Mouse (Mus musculus) urinary bladder, adult 2 months (tissue): ENCODE measurements around the gene Skp2. TPM values are rescaled to one million over a fixed set of nuclear protein-coding genes. Genes with fewer than 3 reads are reported as not detected.

Experiments
- DNase-seq: peaks from one replicate; pipeline ENCODE4 v3.0.0; 2022; ENCODE audit warnings: low spot score
- polyA plus RNA-seq: library from polyadenylated mRNA; depleted of rRNA; stranded (reverse); fragments of >200 nt; gene quantifications from 2 replicates; pipeline ENCODE4 v1.2.3, GENCODE M21; 2012

The Skp2 gene
- polyA plus RNA-seq, 1 experiment = 1.5 TPM

- no peak for DNase-seq
These were observed 41.7 kb downstream of the Skp2 start for GRCm38 (mm10) chr15:9113556-9113955.

DNA sequence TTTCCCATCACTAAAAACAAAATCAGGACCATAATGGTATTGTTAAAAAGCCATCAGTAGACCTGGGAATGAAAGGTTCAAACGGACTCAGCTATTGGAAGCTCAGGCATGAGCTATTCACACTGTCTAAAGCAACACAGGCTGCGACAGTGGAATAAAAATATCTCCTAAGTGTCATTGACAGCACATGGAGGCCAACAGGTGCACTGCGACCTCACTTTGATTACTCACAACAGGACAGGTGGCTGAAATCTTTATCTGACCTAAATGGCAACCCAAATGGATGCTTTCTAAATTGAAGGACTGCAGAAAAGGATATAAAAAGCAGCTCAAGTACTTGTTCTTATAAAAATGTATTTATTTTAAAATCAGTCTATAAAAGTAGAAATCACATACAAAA, 43.6 kb downstream of the Skp2 start:
- no peak for DNase-seq

DNA sequence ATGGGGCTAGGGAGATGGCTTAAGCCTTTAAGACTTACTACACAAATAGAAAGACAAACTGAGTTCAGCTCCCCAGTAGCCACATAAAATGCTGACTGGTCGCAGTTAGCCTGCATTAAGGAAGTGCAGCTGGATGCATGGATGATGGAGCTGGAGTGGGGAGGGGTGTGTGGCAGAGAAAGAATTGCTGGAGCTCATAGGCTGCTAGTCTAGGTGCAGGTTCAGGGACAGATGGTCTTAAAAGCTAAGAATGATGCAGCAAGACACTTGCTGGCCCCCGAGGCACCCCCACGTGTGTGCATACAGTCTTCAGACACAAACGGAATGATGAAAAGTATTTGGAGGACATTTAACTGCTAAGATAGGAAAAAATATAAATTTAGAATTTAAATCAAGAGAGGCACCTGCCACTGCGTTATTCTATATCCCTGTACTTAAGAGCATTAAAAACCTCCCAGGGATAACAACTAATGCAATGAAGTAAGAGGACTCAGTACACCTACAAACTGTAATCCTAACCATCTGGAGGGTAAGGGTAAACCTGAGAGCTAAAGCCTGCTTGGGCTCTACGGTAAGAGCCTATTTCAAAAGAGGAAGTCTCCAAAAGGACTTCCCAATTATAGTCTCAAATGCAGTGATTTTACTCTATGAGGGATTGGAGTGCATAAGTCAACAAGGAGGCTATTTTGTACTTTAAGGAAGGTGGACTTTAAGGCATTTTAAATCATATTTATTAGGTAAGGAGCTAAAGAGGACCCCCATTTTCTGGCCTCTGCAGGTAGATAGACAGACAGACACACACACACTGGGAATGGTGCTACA, 44.5 kb downstream of the Skp2 start:
- no peak for DNase-seq

GRCm38 (mm10) chr15:9106303-9107074, 48.7 kb downstream of the Skp2 start:
- DNase-seq = no peak

GRCm38 (mm10) chr15:9100446-9101077, 54.7 kb downstream of the Skp2 start:
- no peak for DNase-seq

GRCm38 (mm10) chr15:9096865-9097264, 58.4 kb downstream of the Skp2 start:
- no peak for DNase-seq

GRCm38 (mm10) chr15:9094366-9094750, 60.9 kb downstream of the Skp2 start:
- DNase-seq = no peak

DNA sequence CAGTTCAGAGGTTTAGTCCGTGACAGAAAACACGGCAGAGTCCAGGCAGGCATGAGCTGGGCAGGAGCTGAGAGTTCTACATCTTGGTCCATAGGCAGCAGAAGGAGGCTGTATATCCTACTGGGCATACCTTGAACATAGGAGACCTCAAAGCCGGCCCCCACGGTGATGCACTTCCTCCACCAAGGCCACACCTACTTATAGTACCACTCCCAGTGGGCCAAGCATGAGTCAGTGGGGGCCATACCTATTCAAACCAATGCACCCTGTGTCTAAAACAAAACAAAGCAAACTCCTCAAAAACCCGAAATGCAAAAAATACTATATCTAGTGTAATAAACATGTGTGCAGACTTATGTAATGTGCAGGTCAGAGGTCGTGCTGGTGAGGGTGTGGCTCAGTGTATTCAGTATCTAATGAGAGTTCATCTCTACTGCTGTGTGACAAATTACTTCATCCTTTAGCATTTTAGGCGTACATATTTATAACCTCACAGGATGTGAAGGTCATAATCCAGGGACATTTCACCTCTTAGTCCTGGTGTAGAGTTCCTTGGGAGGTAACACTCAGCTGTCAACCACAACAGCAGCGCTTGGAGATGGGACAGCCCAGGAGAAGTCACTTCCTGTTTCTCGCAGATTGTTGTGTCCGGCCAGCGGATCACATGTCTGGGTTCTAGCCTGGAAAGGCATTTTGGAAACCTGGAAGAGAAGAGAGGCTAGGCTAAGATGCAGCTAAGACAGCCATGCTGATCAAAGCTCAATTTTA, 61.4 kb downstream of the Skp2 start:
- no peak for DNase-seq

DNA sequence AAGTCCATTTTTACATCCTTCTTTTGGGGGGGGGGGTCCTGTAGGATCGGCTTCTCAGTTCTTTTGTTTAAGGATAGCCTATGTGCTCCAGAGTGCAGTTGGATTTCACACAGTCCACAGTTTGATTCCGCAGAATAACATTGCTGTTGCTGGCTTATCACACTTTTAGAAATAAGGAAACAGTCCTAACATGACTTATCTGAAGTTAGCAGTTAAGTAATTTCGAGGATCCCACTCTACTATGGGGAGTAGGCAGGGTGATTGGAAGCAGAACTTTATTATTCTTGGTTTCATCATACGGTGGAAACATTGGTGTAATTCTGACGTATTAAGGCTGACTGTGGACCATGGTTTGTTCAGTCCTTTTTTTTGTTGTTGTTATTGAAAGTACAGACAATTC, 64.6 kb downstream of the Skp2 start:
- no peak for DNase-seq

- no peak for DNase-seq
These were observed 66.0 kb downstream of the Skp2 start for GRCm38 (mm10) chr15:9089136-9089720.

- DNase-seq = no peak
These were observed 66.5 kb downstream of the Skp2 start for GRCm38 (mm10) chr15:9088683-9089072.

DNA sequence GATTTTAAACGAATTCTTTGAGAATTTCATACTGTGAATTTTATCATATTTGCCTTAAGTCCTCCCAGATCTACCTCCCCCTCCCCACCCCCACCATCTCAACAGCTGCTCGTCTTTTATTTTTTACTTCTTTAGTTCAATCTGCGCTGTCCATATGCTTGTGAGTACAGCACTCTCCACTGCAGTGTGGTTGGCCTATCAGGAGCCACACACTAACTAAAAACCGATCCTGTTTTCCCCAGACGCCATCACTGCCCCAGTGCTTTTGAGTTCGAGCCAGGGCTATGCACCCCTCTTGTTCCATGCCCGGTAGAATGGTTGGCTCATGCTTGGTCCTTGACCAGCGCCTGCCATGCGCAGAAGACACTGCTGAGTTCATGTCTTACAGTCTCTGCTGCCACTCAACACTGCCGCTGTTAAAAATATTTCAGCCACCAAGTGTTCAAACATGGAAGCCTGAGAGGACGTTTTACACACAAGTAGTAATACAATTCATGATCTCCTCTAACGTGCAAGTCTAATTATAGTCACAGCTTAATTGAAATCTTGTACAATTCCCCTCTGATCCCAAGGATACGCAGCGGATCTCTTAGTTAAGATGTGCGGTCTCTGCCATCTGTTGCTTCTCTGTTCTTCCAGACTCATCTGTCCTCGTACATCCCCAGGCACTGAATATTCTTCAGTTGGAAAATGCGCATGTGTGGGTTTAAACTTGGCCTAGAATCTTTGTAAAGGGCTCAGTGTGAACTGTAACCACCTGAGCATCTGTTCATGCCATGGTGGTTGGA, 67.1 kb downstream of the Skp2 start:
- DNase-seq = no peak

DNA sequence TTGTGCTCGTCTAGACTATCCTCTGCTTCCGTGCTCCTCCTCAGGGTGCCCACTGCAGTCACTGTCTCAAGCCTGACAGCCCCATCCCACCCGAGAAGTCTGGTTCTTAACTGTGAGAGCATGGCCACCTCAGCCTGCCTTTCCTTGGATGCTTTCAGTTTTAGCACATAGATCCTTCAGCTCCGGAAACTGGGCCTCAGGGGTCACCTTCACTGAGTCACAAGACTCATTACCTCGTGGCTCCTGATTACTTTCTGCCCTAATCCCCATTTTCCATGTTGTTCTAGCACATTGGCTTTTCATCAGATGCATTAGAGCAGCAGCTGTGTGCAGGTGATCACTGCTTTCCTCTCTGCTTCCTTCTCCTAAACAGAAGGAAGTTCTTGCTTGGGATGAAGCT, 67.8 kb downstream of the Skp2 start:
- no peak for DNase-seq

DNA sequence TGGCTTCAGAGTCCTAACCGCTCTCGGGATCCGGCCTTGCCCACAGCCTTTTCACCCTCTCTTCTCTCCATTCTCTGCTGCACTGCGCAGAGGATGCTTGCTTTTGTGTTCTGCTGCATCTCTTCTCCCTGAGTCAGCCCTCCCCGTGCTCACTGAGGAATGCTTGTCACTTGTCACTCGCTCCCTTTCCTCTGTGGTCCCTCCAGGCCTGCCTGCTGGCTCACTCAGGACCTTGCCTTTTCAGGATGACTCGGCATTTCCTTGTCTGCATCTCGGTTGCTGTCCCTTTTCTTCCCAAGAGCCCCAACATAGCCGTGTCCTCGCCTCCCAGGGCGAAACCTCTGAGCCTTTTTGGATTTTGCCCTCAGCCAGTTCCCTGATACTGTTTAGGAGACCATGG, 68.4 kb downstream of the Skp2 start:
- no peak for DNase-seq

DNA sequence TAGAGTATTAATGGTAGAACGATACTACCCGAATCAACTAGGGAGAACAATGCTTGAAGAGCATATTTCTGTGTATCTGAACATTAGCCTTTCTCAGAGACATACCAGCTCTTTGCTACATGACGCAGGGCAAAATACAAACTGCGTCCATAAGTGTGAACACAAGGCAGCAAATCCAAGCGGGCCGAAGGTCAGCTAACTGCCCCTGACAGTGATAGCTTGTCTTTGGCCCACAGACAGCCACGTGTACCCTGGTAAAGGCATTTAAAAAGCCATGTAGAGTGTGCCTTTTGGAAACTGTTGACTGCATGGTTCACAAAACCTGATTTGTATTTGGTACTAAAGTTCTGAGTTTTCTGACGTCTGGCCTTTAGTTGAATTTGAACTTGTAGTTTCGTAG, 72.5 kb downstream of the Skp2 start:
- DNase-seq = no peak

DNA sequence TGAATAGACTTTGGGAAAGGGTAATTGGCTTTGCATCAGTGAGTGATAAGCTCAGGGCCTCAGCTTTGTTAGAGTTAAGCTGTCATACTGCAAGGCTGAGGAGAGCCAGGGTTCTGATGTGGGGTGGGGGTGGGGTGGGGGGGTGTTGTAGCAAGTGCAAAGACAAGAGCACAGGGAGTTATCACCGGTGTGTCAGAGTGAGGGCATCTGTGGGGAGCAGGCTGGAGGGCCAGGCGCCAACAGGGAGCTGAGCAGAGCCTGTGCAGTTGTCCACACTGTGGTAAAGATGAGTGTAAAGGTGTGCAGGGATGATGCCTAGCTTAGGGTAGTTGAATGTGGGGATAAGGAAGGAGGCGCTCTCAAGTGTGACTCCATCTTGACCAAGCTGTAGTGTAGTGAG, 73.9 kb downstream of the Skp2 start:
- no peak for DNase-seq

DNA sequence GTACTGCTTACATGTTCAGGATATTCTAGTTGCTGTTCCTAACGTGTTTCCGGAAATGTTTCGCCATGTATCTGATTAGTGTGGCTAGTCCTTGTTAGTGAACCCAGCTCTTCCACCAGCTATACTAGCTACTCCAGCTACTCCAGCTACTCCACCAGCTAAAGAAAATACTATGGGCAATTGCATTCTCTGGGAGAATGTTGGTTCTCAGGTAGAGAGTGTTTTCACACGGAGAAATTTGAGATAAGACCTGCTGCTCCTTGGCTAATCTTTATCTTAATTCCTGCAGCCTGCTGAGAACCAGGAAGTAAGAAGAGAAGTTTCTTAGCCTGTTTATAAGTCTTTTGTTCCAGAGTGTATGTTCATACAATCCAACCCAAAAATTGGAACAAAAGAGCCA, 75.0 kb downstream of the Skp2 start:
- DNase-seq = no peak

GRCm38 (mm10) chr15:9079626-9080025, 75.6 kb downstream of the Skp2 start:
- DNase-seq = no peak

DNA sequence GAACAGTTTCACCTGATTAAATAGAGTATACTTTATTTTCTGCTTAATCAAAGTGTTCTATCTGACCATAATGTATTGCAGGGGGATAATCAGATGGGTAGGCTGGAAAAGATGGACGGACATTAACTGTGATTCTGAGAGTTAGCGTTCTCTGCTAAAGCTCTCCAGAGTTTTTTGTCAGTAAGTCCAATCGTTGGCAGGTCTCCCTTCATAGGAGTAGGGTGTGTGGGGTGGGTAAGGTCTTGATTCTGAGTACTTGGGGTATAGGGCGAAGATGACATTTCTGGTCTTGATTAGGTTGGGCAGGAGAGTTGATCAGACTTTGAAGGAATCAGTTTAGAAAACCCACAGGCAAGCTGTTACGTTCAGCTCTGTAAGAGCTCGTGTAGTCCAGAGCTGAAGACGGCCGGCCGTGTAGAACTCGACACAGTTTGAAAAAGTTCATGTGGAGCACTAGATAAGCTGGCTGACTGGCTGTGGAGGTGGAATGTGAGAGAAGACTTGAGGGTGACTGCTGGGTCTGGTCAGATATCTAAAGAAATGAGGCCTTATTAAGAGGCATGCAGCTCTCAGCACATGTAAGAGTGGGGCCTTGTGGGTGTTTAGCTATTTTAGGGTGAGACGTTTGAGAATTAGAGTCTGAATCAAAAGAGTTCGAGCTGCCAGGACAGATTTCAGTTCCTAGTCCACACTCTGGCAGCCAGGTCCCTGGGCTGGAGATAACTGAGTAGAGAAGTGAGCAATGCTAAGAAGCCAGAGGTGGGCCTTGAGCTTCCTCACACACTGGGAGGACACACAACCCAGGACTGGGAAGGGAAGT, 76.5 kb downstream of the Skp2 start:
- no peak for DNase-seq

GRCm38 (mm10) chr15:9075608-9076200, 79.5 kb downstream of the Skp2 start:
- DNase-seq = no peak
